Mouse (Mus musculus) monocyte, adult 59 days (primary cell): ENCODE results near the gene Lpcat2. TPM values are rescaled to one million over a fixed set of nuclear protein-coding genes. Genes with fewer than 3 reads are reported as not detected.

Experiments
- total RNA-seq, 2 experiments: library from RNA; stranded (reverse); gene quantifications; one replicate each; pipeline ENCODE4 v1.2.4; 2023

Gene Lpcat2
- 10 to 100 TPM; 75.4 to 88.0 TPM for total RNA-seq

GRCm38 (mm10) chr8:92855171-92855894 lies at the start of gene Lpcat2:
Gene Lpcat2 (plus strand): TSS chr8:92855339.

GRCm38 (mm10) chr8:92827243-92828034 lies 27.7 kb upstream of the Lpcat2 start, which contains the start of gene Mmp2:
Gene Mmp2 (plus strand): TSS chr8:92827291.

DNA sequence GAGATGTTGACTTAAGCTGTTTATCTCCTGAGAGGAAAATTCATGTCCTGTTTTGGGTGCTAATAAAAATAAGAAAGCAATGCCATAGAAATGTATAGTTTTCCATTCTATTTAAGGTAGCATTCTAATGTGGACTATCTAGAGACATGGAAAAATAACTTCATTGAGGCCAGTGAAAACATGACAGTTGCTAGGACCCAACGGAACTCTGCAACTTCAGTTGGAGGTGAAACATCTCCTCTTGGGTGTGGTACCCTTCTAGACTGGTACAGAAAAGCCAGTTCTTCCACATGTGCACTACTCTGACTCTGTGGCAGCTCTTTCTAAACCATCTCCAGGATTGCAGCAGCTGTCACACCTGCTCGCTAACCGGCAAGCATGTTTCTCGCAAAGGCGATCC lies 46.0 kb downstream of the Lpcat2 start, which contains the start of gene Capns2:
TSS of gene Capns2 (plus strand) at position 301 of the 400 bp plus-strand sequence.

DNA sequence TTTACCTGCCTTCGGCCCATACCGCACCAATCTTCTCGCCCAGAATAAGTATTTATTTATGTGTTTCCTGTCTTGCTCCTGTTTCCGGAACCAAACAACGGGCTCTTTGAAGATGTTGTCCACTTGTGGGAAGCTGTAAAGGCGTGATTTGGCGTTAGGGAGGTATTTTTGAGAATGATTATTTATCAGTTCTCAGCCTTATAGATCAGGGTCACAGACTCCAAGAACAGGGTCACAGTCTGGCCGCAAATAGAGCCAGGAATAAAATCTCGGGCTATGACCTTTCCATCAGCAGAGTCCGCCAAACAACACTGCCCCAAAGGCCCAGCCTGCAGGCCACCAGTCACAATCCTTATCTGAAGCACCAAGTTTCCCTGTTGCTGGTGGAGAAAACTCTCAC lies 104.6 kb downstream of the Lpcat2 start, which contains the start of gene Slc6a2:
TSS of gene Slc6a2 (plus strand) at position 301 of the 400 bp plus-strand sequence.

Other genes starting within 250 kb of the Lpcat2 start
- gene Irx6, start 181.1 kb upstream of the Lpcat2 start, total RNA-seq = not detected
- gene Mmp2, start 28.0 kb upstream of the Lpcat2 start, total RNA-seq = 1 to 10 TPM; 1.8 to 3.0 TPM
- 1 to 10 TPM; 7.0 to 9.0 TPM for gene Capns2, start 46.1 kb downstream of the Lpcat2 start, total RNA-seq
- under 1 TPM; 0.24 to 0.58 TPM for gene Slc6a2, start 104.7 kb downstream of the Lpcat2 start, total RNA-seq
- gene Ces1a, start 192.9 kb downstream of the Lpcat2 start, total RNA-seq = not detected
- gene Ces1b, start 224.7 kb downstream of the Lpcat2 start, total RNA-seq = not detected